Mouse (Mus musculus) limb, embryonic 11.5 days (tissue): ENCODE data around the gene Mogat2. TPM values are rescaled to one million over a fixed set of nuclear protein-coding genes. Genes with fewer than 3 reads are reported as not detected.
A peak's percentile ranks its signal among the peaks of the same experiment; 100 is the strongest.

Experiments used
- ATAC-seq: fragments of 200-750 bp; cut with Nextera tagmentation; 2 replicates; pipeline ENCODE4 v1.8.0; 2017; ENCODE audit warnings: low read depth; ENCODE audit not compliant: insufficient number of reproducible peaks, low FRiP score, low TSS enrichment
- DNase-seq: peaks from one replicate; pipeline ENCODE4 v3.0.0-alpha.2; 2015; ENCODE audit warnings: low spot score
- H3K27ac ChIP-seq: fragments of 300-500 bp; sonication (generic); replicated peaks from 2 replicates; pipeline ENCODE4 v1.5.1; 2014; ENCODE audit warnings: low read depth, mild to moderate bottlenecking, low read length
- H3K27me3 ChIP-seq: fragments of 300-500 bp; sonication (generic); 2 replicates; pipeline ENCODE4 v1.6.1; 2014; ENCODE audit warnings: mild to moderate bottlenecking, low read length, mixed read lengths; ENCODE audit not compliant: control insufficient read depth, insufficient read depth
- H3K36me3 ChIP-seq: fragments of 300-500 bp; sonication (generic); 2 replicates; pipeline ENCODE4 v1.6.1; 2014; ENCODE audit warnings: mild to moderate bottlenecking, low read length, moderate library complexity, mixed read lengths; ENCODE audit not compliant: control insufficient read depth, insufficient read depth
- H3K4me1 ChIP-seq: fragments of 300-500 bp; sonication (generic); 2 replicates; pipeline ENCODE4 v1.6.1; 2014; ENCODE audit warnings: low read length, mixed read lengths; ENCODE audit not compliant: control insufficient read depth, insufficient read depth
- H3K4me2 ChIP-seq: fragments of 300-500 bp; sonication (generic); 2 replicates; pipeline ENCODE4 v1.6.1; 2014; ENCODE audit warnings: low read depth, mild to moderate bottlenecking, moderate library complexity; ENCODE audit not compliant: severe bottlenecking
- H3K4me3 ChIP-seq: fragments of 300-500 bp; sonication (generic); 2 replicates; pipeline ENCODE4 v1.5.1; 2014; ENCODE audit warnings: low read depth, low read length
- H3K9ac ChIP-seq: fragments of 300-500 bp; sonication (generic); 2 replicates; pipeline ENCODE4 v1.6.1; 2014; ENCODE audit warnings: mild to moderate bottlenecking, low read length
- H3K9me3 ChIP-seq: fragments of 300-500 bp; sonication (generic); 2 replicates; pipeline ENCODE4 v1.6.1; 2016; ENCODE audit warnings: low read length; ENCODE audit not compliant: control insufficient read depth
- WGBS: fragments of 180-500 bp; shearing (Covaris S2); extraction: QIAGEN DNeasy Blood & Tissue Kit; methylation state at CpG from one replicate; pipeline ENCODE4 v1.1.7; 2014; 5-methylcytosine and 5-hydroxymethylcytosine counted together
- polyA plus RNA-seq: library from polyadenylated mRNA; unstranded; fragments of >200 nt; fragmentation: Nextera tagmentation; extraction: Ambion mirVana; gene quantifications from 2 replicates; pipeline ENCODE4 v1.2.1, GENCODE M21; 2014

Mogat2 gene
- polyA plus RNA-seq, 1 experiment from 2014 or later = 41.3 TPM

- no peaks in the 10 kb centered on the region for H3K27me3 ChIP-seq
- no peaks in the 10 kb centered on the region for H3K9me3 ChIP-seq
- H3K4me3 ChIP-seq = no peak overlapping the region
- ATAC-seq (no peak), DNase-seq (no peak)
- no peak overlapping the region for H3K27ac ChIP-seq
- 84% methylated on average over 3 of the region's 3 CpGs for WGBS
- H3K4me2 ChIP-seq = no peak overlapping the region
- no peaks in the 10 kb centered on the region for H3K4me1 ChIP-seq
- H3K9ac ChIP-seq = no peak overlapping the region
- no peaks in the 10 kb centered on the region for H3K36me3 ChIP-seq
These were observed 53.0 kb downstream of the Mogat2 start for GRCm38 (mm10) chr7:99185405-99185804.

- ATAC-seq (no peak), DNase-seq (no peak)
- Histone ChIP-seq H3K27ac (no peak overlapping the region), H3K27me3 (no peaks in the 10 kb centered on the region), H3K9me3 (no peaks in the 10 kb centered on the region), H3K9ac (no peak overlapping the region), H3K4me2 (no peak overlapping the region), H3K4me1 (no peaks in the 10 kb centered on the region), H3K36me3 (no peaks in the 10 kb centered on the region), H3K4me3 (no peak overlapping the region)
- 79% methylated on average over 6 of the region's 6 CpGs for WGBS
These were observed 54.7 kb downstream of the Mogat2 start for GRCm38 (mm10) chr7:99183751-99184150.

- DNase-seq = peak; percentile 94
- under 1% methylated on average over 63 of the region's 63 CpGs for WGBS
- H3K9ac ChIP-seq = peak within 1 kb of the TSS; percentile 83
- H3K9me3 ChIP-seq = no peaks in the 10 kb centered on the region
- H3K27ac ChIP-seq = no peak within 1 kb of the TSS
- no peaks in the 10 kb centered on the region for H3K4me1 ChIP-seq
- H3K36me3 ChIP-seq = no peaks in the 10 kb centered on the region
- peak; percentile 89 for ATAC-seq
- peak within 1 kb of the TSS; percentile 95 for H3K4me2 ChIP-seq
- no peaks in the 10 kb centered on the region for H3K27me3 ChIP-seq
- peak within 1 kb of the TSS; percentile 67 for H3K4me3 ChIP-seq
These were observed 55.8 kb downstream of the Mogat2 start, which contains the start of gene Dgat2 for GRCm38 (mm10) chr7:99182432-99183172. TSS of gene Dgat2 (minus strand) at chr7:99182719.

- no peak overlapping the region for H3K27ac ChIP-seq
- ATAC-seq = peak; percentile 1; the same call in 1 of the 2 replicates
These were observed 56.6 kb downstream of the Mogat2 start for GRCm38 (mm10) chr7:99181619-99182431.

GRCm38 (mm10) chr7:99180162-99180561 is 58.3 kb downstream of the Mogat2 start:
- DNase-seq = no peak
- H3K27me3 ChIP-seq = no peaks in the 10 kb centered on the region
- no peak overlapping the region for H3K4me3 ChIP-seq
- no peak overlapping the region for H3K4me2 ChIP-seq
- WGBS = 91% methylated on average over 1 of the region's 1 CpGs
- no peaks in the 10 kb centered on the region for H3K36me3 ChIP-seq
- no peaks in the 10 kb centered on the region for H3K9me3 ChIP-seq
- no peak for ATAC-seq
- H3K9ac ChIP-seq = no peak overlapping the region
- H3K4me1 ChIP-seq = no peaks in the 10 kb centered on the region
- no peak overlapping the region for H3K27ac ChIP-seq

More at GRCm38 (mm10) chr7:99181619-99182431, 56.6 kb downstream of the Mogat2 start:
- Histone ChIP-seq H3K36me3 (no peaks in the 10 kb centered on the region), H3K4me2 (peak overlapping the region; percentile 95), H3K27me3 (no peaks in the 10 kb centered on the region), H3K4me3 (peak overlapping the region; percentile 67), H3K4me1 (no peaks in the 10 kb centered on the region), H3K9me3 (no peaks in the 10 kb centered on the region), H3K9ac (peak overlapping the region; percentile 83)
- 22% methylated on average over 14 of the region's 14 CpGs for WGBS
- DNase-seq = no peak

- ATAC-seq = no peak
- no peaks in the 10 kb centered on the region for H3K36me3 ChIP-seq
- H3K4me2 ChIP-seq = no peak overlapping the region
- H3K4me3 ChIP-seq = no peak overlapping the region
- no peak overlapping the region for H3K27ac ChIP-seq
- no peak overlapping the region for H3K9ac ChIP-seq
- 91% methylated on average over 9 of the region's 9 CpGs for WGBS
- no peak for DNase-seq
- H3K4me1 ChIP-seq = no peaks in the 10 kb centered on the region
- no peaks in the 10 kb centered on the region for H3K9me3 ChIP-seq
- H3K27me3 ChIP-seq = no peaks in the 10 kb centered on the region
These were observed 59.1 kb downstream of the Mogat2 start for GRCm38 (mm10) chr7:99179271-99179670.

- 84% methylated on average over 5 of the region's 5 CpGs for WGBS
- Histone ChIP-seq H3K36me3 (no peaks in the 10 kb centered on the region), H3K4me2 (no peak overlapping the region), H3K9ac (no peak overlapping the region), H3K4me3 (no peak overlapping the region), H3K4me1 (no peaks in the 10 kb centered on the region), H3K27me3 (no peaks in the 10 kb centered on the region), H3K27ac (no peak overlapping the region), H3K9me3 (no peaks in the 10 kb centered on the region)
- ATAC-seq = no peak
- no peak for DNase-seq
These were observed 61.0 kb downstream of the Mogat2 start for GRCm38 (mm10) chr7:99177386-99177785.

- H3K27ac ChIP-seq = no peak overlapping the region
- H3K4me3 ChIP-seq = no peak overlapping the region
- DNase-seq (no peak), ATAC-seq (no peak)
- no peak overlapping the region for H3K4me2 ChIP-seq
- H3K4me1 ChIP-seq = no peaks in the 10 kb centered on the region
- H3K27me3 ChIP-seq = no peaks in the 10 kb centered on the region
- no peak overlapping the region for H3K9ac ChIP-seq
- H3K9me3 ChIP-seq = no peaks in the 10 kb centered on the region
- H3K36me3 ChIP-seq = no peaks in the 10 kb centered on the region
- WGBS = 86% methylated on average over 9 of the region's 9 CpGs
These were observed 62.8 kb downstream of the Mogat2 start for GRCm38 (mm10) chr7:99175666-99176065.
